Mouse (Mus musculus): Measurements from ENCODE around the gene Ttll7.

Ttll7 gene

DNA sequence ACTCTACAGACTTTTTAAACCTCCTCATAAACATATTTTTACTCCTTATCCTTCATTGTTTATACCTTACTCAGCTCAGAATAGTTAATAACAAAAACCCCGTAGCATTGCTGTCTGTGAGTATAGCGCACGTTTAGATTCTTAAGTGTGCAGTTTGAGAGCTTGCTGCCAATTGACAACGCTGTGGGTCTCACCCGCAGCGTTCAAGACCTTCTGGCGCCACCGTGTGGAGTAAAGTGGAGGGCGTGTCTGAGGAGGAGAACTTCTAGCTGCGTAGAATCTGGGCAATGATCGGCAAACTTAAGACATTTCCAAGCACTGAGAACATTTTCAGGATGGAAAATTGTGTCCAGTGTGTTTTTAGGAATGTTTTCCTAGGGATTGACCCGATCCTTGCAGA lies 62.6 kb downstream of the Ttll7 start:
- DNase-seq: peak; percentile 92 to 94

DNA sequence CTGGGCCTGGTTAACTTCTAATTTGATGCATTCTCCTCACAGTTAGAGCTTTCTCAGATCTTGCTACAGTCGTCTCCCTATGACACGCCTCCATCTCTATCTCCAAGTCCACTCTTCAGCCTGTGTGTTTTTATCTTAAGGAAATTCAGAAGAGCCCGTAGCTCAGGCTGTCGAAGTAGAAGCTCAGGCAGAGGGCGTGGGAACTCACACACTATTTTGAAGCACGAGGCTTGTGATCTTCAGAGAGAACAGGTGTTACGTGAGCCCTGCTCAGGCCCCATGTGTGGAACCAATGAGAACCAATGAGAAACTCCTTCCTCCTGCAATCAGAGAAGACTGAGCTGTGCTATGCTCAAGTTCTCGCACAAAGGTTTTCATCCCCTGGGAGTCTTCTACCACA lies 65.7 kb downstream of the Ttll7 start:
- DNase-seq: peak in 1 of 2 experiments; percentile 13

DNA sequence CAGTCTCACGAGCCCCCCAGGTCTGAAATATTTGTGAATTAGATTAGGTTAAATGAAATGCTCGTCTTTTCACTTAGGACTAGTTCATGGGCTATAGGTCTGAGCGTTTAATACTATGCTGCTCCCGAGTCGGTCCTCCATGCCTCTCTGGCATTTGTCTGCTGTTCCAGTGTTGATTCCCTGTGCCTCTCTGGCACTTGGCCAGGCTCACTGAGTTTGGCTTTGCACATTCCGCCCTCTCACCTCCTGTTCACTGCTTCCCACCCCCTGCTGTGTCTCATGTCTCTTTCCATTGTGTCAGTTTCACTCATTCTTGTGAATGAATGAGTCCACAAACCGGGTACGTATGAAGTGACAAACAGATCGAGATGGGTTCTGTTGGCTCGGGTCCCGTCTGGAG lies 66.2 kb downstream of the Ttll7 start:
- DNase-seq: peak; percentile 88 to 90

DNA sequence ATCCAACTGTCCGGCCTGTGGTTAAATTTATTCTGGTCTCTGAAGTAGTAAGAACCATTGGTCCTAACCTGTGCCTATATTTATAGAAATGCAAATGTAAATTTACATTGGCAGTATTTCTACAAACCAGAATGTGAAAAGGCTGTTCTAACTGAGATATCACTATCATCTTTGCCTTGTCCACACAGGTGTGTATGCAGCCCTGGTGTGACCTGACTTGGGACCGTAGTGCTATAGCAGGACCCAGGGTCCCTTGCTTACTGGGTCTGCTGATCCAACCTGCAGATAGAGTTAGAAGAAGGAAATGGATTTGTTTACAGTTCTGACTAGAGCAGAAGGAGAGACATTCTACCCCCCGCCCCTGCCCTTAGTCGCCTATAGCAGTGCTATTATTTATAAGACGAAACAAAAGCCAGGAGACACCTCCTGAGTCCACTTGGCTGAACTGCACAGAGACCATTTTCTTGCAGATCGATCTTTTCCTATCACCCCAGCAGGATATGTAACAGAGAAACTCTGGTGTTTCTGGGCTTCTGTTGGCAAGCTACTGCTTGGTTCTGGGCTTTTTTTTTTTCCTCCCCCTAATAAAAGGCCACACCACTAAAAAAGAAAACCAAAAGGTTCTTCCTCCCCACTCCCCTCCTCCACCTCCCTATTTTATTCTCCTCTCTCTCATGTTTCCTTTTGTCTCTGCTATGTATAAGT lies 75.3 kb downstream of the Ttll7 start:
- no peak for DNase-seq

DNA sequence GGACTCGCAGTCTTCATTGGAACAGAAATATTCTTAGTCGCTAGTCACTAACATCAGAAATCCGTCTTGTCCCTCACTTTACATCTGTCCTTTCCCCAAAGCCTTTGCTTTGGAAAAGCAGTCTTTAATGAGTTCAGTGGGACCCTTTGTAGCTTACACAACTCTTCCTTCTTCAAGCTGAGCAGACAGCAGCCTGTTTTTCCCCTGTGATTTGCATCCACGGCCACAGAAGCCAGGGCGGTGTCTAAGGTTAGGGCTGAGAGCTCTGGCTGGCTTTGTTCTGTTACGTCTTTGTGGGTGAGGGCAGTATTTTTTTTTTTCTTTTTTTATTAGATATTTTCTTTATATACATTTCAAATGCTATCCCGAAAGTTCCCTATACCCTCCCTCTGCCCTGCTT lies 76.0 kb downstream of the Ttll7 start:
- DNase-seq: no peak

DNA sequence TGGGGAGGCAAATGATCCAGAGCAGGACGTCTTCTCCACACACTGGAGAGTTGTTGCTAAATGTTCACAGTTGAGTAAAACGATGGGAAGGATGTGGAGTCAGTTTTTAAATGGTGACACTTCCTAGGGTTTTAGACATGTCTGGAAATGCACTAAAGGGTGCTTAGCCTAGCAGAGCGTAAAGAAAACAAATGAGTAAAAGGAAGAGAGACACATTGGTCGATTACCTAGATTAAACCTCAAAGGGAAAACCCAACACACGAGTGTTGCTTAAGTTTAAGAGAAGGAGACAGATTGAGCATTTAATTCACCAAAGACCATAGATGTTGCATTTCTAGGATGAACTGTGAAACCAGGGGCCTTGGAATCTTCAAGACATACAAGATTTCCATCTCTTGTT lies 76.8 kb downstream of the Ttll7 start:
- DNase-seq: no peak

DNA sequence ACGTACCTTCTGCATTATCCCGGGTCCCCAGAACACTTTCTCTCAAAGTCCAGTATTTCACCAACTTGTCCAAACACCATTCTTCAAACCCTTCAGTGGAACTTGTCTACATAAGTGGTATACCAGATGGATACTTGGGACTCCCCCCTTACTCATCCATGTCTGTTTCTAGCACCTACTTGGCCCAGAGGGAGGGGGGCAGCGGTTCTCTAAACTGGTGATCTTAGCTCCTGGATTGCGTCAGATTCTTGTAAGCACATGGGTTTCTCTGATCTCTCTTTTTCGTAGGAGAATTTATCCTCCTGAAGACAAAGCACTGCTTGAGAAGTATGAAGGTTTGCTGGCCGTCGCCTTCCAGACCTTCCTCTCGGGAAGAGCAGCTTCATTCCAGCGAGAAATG lies 79.0 kb downstream of the Ttll7 start:
- no peak for DNase-seq

DNA sequence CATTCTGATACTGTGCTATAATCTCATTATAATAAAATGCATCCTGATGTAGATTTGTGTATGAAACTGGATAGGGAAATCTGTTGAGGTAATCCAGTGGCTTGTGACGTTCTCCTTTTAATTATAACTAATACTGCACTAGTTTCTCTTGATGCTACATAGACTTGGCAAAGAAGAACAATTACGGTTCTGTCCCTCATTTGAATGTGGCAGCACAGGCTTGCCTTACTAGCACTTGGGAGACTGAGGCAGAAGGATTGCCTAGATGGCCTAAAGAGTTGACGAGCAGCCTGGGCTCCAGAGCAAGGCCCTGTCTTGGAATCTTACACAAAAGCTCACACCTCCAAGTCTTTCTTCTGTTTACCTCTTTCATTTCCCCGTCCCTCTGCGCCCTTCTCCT lies 80.3 kb downstream of the Ttll7 start:
- DNase-seq: no peak

DNA sequence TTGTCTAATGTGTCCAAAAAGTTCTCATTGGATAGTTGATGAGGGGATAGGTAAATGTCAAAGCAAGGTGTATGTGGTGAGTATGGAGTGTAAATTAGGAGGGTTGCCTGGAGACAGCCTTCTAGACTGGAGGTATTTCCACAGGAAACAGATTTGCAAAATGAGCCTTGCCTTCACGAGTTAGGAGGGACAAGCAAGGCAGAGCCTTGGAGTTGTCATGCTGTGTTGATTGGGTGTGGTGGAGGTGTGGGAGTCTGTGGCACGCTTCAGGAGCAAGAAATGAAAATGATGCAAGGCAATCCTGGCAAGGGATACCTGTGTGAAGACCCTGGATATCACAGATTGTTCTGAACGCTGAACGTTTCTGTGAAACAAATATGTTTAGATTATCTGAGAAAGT lies 84.7 kb downstream of the Ttll7 start:
- DNase-seq: no peak

DNA sequence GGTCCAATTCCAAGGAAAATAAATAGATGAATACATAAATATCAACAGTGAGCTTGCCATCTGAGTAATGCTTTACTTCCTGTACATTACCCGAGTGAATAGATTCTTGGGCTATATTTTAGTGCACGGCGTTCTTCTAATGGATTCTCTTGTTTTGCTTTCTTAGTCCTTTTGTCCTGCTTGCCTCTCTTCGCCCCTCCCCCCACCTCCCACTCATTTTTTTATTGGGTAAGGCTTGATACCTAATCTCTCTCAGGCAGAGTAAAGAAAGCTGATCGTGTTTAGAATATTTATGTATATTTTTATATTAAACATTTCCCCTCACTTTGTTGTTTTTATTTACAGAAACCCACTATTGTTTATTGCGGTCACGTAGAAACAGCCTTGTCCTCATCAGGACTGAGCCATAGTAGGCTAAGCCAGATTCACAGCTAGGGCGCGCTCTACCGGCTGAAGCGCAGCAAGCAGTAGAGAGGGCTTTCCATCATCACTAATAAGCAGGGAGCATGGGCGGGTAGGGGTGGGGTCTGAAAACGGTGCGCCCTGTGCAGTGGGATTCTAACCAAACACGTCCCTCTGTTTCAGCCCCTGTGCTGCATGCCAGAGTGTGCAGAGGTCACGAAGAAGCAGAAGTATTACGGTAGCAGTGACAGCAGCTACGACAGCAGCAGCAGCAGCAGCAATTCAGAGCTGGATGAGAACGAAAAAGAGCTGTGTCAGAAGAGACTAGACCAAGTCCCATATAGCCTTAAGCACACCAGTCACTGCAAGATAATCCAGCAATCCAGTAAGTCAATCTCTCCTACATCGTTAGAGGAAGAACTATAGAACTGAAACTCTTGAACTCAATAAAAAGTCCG lies 87.5 kb downstream of the Ttll7 start:
- DNase-seq: peak; percentile 68 to 70

DNA sequence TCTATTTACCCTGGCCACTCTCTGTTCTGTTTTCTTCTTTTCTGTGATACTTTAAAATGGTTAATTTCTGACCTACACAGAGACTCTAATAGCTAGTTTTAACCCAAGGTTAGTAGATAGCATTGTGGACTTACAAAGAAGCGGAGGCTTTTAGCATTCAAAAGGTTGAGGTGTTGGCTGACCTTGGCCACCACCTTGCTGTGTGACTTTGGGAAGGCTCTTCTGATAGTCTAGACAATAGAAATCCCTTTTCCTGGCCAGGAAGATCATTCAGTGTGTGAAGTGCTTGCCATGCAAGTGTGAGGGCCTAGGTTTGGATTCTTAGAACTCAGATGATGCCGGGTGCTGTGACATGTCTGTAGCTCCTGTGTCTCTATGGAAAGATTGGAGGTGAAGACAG lies 90.9 kb downstream of the Ttll7 start:
- no peak for DNase-seq

DNA sequence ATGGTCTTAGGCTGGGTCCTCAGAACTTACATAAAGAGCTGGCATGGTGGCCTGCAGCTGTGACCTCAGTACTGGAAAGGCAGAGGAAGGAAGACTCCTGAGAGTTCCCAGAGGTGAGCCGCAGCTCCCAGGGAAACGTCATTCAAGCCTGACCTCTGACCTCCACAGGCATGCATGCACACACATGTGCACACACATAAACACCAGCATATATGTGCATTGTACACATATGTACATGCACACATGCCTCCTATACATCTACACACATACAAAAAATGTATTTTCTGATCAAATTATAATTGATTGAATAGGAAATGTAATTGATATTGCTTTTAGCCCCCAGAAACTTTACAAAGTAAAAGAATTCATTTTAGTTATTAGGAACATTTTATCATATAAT lies 93.2 kb downstream of the Ttll7 start:
- DNase-seq: peak in 1 of 2 experiments; percentile 13

DNA sequence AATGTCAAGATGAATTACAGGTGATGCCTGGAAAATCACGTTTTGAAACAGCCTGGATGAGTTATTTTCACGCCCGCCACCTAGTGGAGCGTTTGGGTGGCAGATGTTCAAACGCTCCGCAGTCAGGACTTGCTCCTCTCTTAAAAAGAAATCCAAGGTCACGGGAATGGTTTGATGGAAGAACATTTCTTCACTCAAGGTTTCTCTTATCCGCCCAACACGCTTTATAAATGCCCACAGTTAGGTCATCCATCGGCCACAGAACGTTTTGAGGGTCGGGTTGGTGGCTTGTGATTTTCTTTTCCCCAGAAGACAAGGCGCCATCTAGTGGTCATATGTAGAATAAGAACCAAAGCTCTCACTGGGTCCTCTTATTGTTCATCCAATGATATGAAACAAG lies 93.7 kb downstream of the Ttll7 start:
- peak; percentile 83 to 86 for DNase-seq

DNA sequence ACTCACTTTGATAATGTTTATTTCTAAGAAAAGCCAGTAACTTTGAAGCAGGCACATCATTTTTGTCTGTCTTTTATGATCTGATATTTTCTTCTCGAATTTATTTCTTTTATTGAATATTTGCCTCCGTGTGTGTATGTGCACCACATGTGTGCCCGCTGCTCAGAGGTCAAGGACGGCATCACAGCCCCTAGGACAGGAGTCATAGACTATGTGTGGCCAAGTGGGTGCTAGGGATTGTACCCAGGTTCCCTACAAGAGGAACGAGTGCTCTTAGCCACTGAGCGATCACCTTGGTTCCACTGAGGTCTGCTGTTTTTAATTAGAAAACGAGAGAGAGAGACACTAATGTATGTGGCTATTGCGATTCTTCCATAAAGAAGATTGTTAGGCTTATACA lies 94.5 kb downstream of the Ttll7 start:
- DNase-seq: no peak

DNA sequence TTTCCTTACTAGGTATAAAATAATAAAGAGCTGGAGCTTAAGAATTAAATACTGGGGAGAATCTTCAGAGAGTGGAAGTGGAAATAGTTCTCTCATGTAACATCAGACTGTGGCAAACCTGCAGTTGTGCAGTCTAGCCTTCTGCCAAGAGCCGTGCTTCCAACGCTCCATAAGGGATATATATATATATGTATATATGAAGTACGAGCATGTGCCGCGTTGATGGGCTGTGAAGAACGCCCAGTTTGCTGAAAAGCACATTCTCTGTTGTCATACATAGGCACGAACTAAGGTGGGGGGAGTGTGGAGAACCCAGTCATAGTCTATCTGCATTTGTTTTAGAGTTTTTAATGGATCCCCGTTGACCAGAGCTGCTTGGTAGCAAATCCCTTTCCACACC lies 104.6 kb downstream of the Ttll7 start:
- no peak for DNase-seq

DNA sequence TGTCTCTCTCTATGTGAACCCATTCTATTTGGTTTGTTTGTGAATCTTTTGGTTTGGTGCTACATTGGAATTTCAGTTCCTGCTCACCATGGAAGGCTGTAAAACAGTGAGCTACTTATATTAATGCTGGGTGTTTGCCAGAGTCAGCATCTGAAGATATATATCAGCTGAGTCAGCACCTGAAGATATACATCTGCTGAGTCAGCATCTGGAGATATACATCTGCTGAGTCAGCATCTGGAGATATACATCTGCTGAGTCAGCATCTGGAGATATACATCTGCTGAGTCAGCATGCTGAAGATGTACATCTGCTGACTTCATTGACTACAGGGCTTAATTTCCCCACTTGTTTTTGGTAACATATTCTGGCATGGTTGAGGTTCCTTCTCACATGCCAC lies 110.7 kb downstream of the Ttll7 start:
- no peak for DNase-seq

DNA sequence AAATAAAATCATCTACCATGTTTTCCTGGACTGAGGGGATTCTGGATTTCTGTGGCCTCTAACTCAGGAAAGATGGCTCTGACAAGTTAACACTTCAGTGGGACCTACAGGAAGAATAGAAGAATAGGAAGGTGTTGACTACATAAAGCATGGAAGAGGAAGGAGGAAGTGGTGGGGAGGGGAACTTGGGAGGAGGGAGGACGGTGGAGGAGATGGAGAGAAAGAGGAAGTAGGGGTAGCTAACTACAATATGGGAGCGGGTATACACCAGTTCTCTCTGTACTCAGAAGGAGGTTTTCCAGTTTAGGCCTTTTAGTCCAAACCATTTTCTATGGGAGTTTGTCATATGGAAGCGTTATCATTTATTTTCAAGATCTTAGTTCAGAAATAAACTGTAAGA lies 112.2 kb downstream of the Ttll7 start:
- DNase-seq: no peak

DNA sequence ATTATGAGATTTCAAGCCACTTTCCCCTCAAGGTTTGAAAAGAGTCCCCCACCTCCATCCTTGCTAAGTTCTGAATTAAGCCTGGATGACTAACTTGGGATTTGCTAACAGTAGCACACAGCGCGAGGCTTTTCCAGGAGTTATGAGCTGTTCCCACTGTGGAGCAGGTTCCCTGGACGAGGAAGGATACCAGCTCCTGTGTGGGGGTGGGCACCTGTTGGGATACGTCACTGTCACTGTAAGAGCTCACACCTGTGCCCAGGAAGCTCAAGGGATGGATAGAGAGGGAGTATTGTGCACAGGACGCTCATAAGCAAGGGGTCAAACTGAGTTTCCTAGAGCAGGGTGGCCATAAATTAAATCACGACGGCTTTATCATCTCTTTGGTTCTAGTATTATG lies 115.1 kb downstream of the Ttll7 start:
- DNase-seq: no peak

DNA sequence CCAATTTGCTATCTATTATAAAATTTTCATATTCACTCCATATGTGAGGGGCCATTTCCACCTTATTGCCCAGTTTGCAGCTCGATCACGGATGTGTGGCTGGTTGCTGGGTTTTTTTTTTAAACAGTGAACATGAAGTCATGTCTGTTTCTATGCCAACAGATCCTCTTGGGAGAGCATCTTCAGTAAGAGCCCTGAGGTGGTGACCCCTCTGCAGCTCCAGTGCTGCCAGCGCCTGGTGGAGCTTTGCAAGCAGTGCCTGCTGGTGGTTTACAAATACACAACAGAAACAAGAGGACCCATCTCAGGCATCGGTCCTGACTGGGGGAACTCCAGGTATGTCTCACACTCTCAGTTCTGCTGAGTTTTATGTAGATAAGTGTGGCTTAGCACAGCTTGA lies 115.7 kb downstream of the Ttll7 start:
- no peak for DNase-seq

DNA sequence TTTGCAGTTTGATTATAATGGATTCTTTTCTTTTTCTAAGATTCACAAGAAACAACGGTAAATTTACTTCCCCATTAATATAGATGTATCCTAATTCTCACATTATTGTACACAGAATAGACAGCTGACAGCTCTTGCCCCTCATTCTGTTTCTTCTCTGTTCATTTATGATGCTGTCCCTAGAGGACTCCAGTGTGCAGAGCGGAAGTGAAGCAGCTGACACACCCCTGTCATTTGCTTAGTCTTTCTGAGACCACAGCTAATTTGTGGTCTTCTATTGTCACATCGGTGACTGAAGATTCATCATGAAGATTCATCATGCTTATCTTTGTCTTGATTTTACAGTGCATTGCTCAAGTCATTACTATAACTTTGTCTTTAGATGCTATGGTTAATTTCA lies 126.1 kb downstream of the Ttll7 start:
- DNase-seq: no peak

DNA sequence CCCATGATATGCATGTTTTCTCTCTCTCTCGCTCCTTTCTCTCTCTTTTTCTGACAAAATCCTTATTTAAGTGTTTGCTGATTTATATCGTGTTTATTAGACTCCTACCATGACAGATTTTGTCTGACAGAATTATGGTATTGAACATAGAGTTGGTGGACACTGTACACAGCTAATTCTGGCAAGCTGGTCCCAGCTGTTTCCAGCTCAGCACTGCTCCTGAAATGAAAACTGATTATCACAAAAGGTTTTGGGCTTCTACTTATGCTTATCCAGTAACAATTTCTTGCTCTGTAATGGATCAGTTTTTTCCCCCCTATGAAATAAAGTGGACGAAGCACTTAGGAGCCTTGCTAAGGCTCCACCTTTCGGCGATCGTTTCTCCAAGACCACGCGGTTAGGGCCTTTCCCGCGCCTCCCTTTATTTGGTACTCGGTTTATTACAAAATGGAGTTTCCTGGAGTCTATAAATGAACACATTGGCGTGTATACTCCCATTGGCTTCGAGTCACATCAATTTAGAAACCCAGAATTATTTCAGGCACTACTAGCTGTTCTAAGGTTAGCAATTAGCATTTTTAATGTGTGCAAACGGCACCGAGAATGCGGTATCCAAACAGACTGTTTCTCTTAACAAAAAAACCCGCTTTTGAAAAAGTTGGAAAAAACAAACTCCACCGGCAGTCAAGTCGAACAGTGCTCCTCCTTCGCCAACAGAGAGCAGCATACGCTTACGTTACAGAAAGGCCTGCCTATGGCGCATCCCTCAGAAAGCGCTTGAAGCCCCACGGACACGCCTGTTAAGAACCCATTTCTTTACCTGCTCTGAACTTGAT lies 141.9 kb downstream of the Ttll7 start:
- DNase-seq: peak; percentile 71 to 73

DNA sequence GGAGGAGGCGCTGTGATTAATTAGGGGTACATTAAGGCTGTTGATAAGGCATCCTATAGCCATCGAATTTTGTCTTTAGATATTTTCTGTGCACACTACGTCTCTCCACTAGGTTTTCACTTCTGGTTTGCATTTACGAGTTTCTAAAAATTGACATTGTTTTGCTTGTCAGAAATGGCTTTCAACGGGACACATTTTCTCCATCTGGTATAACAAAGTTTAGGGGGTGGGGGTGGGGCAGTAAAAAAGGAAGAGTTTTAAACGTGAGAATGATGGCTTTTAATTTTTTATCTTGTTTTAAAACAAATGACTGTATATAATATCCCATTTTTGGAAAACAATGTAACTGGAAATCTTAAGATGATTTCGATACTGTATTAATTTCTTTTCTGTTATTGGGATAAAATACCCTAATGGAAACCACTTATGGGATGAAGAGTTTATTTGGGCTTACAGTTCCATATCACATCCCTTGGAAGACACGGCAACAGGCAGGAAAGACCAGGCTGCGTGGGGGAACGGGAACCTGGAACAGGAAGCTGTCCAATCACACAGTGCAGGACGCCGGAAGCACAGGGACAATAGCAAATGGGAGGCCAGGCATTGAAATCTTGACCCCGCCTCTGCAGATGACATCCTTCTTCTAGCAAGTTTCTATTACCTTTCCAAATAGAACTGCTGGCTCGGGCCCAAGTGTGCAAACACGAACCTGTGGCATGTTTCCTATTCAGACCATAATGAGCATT lies 142.7 kb downstream of the Ttll7 start:
- DNase-seq: peak; percentile 11 to 15

DNA sequence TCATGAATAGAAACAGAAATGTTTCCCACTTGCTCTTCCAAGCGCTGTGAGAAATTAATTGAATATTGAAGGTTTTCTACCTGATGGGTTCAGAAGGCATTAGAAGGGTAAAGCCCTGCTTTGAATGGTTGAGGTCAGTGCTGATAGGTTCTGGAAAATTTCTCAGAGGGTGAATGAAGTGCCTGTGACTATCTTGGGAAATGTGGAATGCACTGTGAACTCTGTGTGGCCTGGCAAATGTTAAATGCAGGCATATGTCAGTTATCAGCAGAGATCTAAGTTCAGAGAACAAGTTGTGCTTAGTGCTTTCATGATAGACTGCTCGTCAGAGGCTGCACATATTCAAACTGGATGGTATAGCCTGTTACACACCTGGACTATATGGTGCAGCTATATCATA lies 147.0 kb downstream of the Ttll7 start:
- DNase-seq: no peak
